Mouse (Mus musculus): ENCODE results near the gene Ifngr1.

- TF ChIP-seq CTCF (IDR thresholded peaks at IDR 0.05; ENCODE audit: borderline replicate concordance, insufficient read depth, low read length) (no peak), POLR2A (IDR thresholded peaks at IDR 0.05; ENCODE audit: low read depth, low read length) (no peak)
These were observed 53.4 kb downstream of the Ifngr1 start for GRCm38 (mm10) chr10:19645119-19645518.
